ENCODE assay signal across 11 mouse cellular contexts in genomic region chr8:24294565-24294964, GRCm38 (mm10).
"Had no signal": no experiment of that assay in that cellular context is flagged by ENCODE, and none has a peak within 500 bp of the region (broad histone marks: within the 10 kb centered on the region; RNA-seq: fewer than 3 reads in every experiment).

No protein-coding gene starts in this region.

- DNase-seq: kidney, adult 2 months; layer of hippocampus, adult 9-11 months; layer of hippocampus, postnatal 36 days; right cerebral cortex, adult 18-20 months; right cerebral cortex, postnatal 25 days; thymus, postnatal 36 days had no signal

- H3K4me2 ChIP-seq: limb, embryonic 15.5 days; liver, embryonic 12.5 days; midbrain, embryonic 12.5 days had no signal

- H3K4me3 ChIP-seq: limb, embryonic 15.5 days; liver, embryonic 12.5 days; midbrain, embryonic 12.5 days had no signal

- H3K27me3 ChIP-seq: liver, embryonic 12.5 days; midbrain, embryonic 12.5 days had no signal

- ATAC-seq: hindbrain, postnatal 0 days; liver, embryonic 12.5 days; midbrain, embryonic 16.5 days had no signal

- H3K36me3 ChIP-seq: limb, embryonic 15.5 days; liver, embryonic 12.5 days; midbrain, embryonic 12.5 days had no signal

- H3K9me3 ChIP-seq: limb, embryonic 15.5 days; liver, embryonic 12.5 days had no signal

- H3K27ac ChIP-seq: hindbrain, postnatal 0 days; limb, embryonic 15.5 days; liver, embryonic 12.5 days; midbrain, embryonic 12.5 days had no signal

- H3K9ac ChIP-seq: limb, embryonic 15.5 days; liver, embryonic 12.5 days; midbrain, embryonic 12.5 days had no signal

- H3K4me1 ChIP-seq: liver, embryonic 12.5 days had no signal
